Mouse (Mus musculus) urinary bladder, postnatal 36 days (tissue): ENCODE measurements around the gene Pdia5.

Experiments used
- DNase-seq, 2 experiments: peaks; one replicate each; pipeline ENCODE4 v3.0.0; 2022; ENCODE audit warnings: low spot score in 2 of 2, mixed read lengths in 1 of 2

The Pdia5 gene

DNA sequence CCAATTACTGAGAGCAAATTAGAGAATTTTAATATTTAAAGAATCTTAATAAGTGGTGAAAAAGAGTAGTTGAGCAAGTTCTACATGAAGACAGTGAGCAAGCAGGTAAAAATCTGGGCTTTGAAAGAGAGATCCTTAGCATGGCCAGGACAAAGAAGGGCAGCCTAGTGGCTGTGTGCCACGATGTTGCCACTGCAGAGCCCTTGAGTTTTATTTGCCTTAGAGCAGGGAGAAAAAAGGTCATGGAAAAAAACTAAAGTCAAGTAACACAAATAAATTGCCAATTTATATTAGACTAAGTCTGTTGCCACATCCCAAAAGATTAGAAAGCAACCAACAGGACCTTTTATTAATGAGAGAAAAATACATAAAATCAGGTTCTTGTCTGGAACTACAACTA, 133.2 kb downstream of the Pdia5 start:
- no peak for DNase-seq
